Mouse (Mus musculus): ENCODE data around the gene Mylk. TPM values are rescaled to one million over a fixed set of nuclear protein-coding genes. Genes with fewer than 3 reads are reported as not detected.
"Not testable (repeated sequence)": the region's sequence is repeated elsewhere in the genome, so short reads cannot be mapped to it uniquely, and the experiment has no call there.

The Mylk gene
- polyA plus RNA-seq, 1 experiment from 2014 or later, result 562 TPM

- Histone ChIP-seq H3K9ac (ENCODE audit: low read depth, low read length) (no peak overlapping the region), H3K27me3 (replicated peaks; ENCODE audit: control insufficient read depth, insufficient read depth, low read length) (no peaks in the 10 kb centered on the region), H3K4me1 (replicated peaks; ENCODE audit: control insufficient read depth, insufficient read depth, low read length) (no peaks in the 10 kb centered on the region), H3K9me3 (ENCODE audit: control insufficient read depth) (no peaks in the 10 kb centered on the region), H3K36me3 (ENCODE audit: control insufficient read depth, insufficient read depth) (peaks cover 10% of the 10 kb centered on the region), H3K4me2 (replicated peaks; ENCODE audit: low read depth) (no peak overlapping the region), H3K4me3 (ENCODE audit: low read depth, low read length) (no peak overlapping the region), H3K27ac (ENCODE audit: low read depth, low read length) (no peak overlapping the region)
- no peak for ATAC-seq
- 83% methylated on average over 3 of the region's 3 CpGs for WGBS
- peak; percentile 72 for TF ChIP-seq CTCF (IDR thresholded peaks at IDR 0.05; ENCODE audit: low read depth)
Observed at GRCm38 (mm10) chr16:34711481-34711880, 33.5 kb upstream of the Mylk start.

GRCm38 (mm10) chr16:34725156-34725555 is 19.9 kb upstream of the Mylk start:
- no peaks in the 10 kb centered on the region for H3K27me3 ChIP-seq (replicated peaks; ENCODE audit: control insufficient read depth, insufficient read depth, low read length)
- H3K9me3 ChIP-seq (ENCODE audit: control insufficient read depth), result no peaks in the 10 kb centered on the region
- TF ChIP-seq CTCF (IDR thresholded peaks at IDR 0.05; ENCODE audit: low read depth), result no peak
- H3K27ac ChIP-seq (ENCODE audit: low read depth, low read length), result no peak overlapping the region
- H3K36me3 ChIP-seq (ENCODE audit: control insufficient read depth, insufficient read depth), result peaks cover 12% of the 10 kb centered on the region; the same call in 1 of the 2 replicates
- H3K4me2 ChIP-seq (replicated peaks; ENCODE audit: low read depth), result no peak overlapping the region
- no peak overlapping the region for H3K9ac ChIP-seq (ENCODE audit: low read depth, low read length)
- H3K4me1 ChIP-seq (replicated peaks; ENCODE audit: control insufficient read depth, insufficient read depth, low read length), result no peaks in the 10 kb centered on the region
- ATAC-seq, result no peak
- no peak overlapping the region for H3K4me3 ChIP-seq (ENCODE audit: low read depth, low read length)
- WGBS, result 88% methylated on average over 3 of the region's 3 CpGs

GRCm38 (mm10) chr16:34728610-34729009 is 16.4 kb upstream of the Mylk start:
- ATAC-seq; H3K9ac ChIP-seq (ENCODE audit: low read depth, low read length); H3K9me3 ChIP-seq (ENCODE audit: control insufficient read depth); H3K36me3 ChIP-seq (ENCODE audit: control insufficient read depth, insufficient read depth); H3K4me2 ChIP-seq (replicated peaks; ENCODE audit: low read depth); H3K27ac ChIP-seq (ENCODE audit: low read depth, low read length); H3K27me3 ChIP-seq (replicated peaks; ENCODE audit: control insufficient read depth, insufficient read depth, low read length); H3K4me1 ChIP-seq (replicated peaks; ENCODE audit: control insufficient read depth, insufficient read depth, low read length); H3K4me3 ChIP-seq (ENCODE audit: low read depth, low read length): not testable (repeated sequence)

- Histone ChIP-seq H3K9me3 (ENCODE audit: control insufficient read depth) (no peaks in the 10 kb centered on the region), H3K36me3 (ENCODE audit: control insufficient read depth, insufficient read depth) (peaks cover 3% of the 10 kb centered on the region; the same call in 1 of the 2 replicates), H3K27ac (ENCODE audit: low read depth, low read length) (no peak overlapping the region), H3K4me2 (replicated peaks; ENCODE audit: low read depth) (no peak overlapping the region), H3K4me1 (replicated peaks; ENCODE audit: control insufficient read depth, insufficient read depth, low read length) (no peaks in the 10 kb centered on the region), H3K4me3 (ENCODE audit: low read depth, low read length) (no peak overlapping the region), H3K9ac (ENCODE audit: low read depth, low read length) (no peak overlapping the region), H3K27me3 (replicated peaks; ENCODE audit: control insufficient read depth, insufficient read depth, low read length) (no peaks in the 10 kb centered on the region)
- no peak for ATAC-seq
- TF ChIP-seq CTCF (IDR thresholded peaks at IDR 0.05; ENCODE audit: low read depth), result no peak
- WGBS, result 97% methylated on average over 1 of the region's 1 CpGs
Observed at GRCm38 (mm10) chr16:34729371-34729770, 15.6 kb upstream of the Mylk start.

GRCm38 (mm10) chr16:34738656-34739233 is 6.3 kb upstream of the Mylk start:
- WGBS, result 85% methylated on average over 4 of the region's 4 CpGs

GRCm38 (mm10) chr16:34742930-34743329 is 2.1 kb upstream of the Mylk start:
- no peaks in the 10 kb centered on the region; the same call in 1 of the 2 replicates for H3K4me1 ChIP-seq (replicated peaks; ENCODE audit: control insufficient read depth, insufficient read depth, low read length)
- no peak overlapping the region for H3K4me3 ChIP-seq (ENCODE audit: low read depth, low read length)
- peak; percentile 31 for TF ChIP-seq CTCF (IDR thresholded peaks at IDR 0.05; ENCODE audit: low read depth)
- H3K27ac ChIP-seq (ENCODE audit: low read depth, low read length), result no peak overlapping the region
- no peaks in the 10 kb centered on the region for H3K9me3 ChIP-seq (ENCODE audit: control insufficient read depth)
- no peak overlapping the region for H3K4me2 ChIP-seq (replicated peaks; ENCODE audit: low read depth)
- no peaks in the 10 kb centered on the region for H3K36me3 ChIP-seq (ENCODE audit: control insufficient read depth, insufficient read depth)
- H3K9ac ChIP-seq (ENCODE audit: low read depth, low read length), result no peak overlapping the region
- no peak for ATAC-seq
- no peaks in the 10 kb centered on the region for H3K27me3 ChIP-seq (replicated peaks; ENCODE audit: control insufficient read depth, insufficient read depth, low read length)
- WGBS, result 51% methylated on average over 2 of the region's 2 CpGs

More at GRCm38 (mm10) chr16:34738656-34739233, 6.3 kb upstream of the Mylk start:
- Histone ChIP-seq H3K27me3 (replicated peaks; ENCODE audit: control insufficient read depth, insufficient read depth, low read length) (no peaks in the 10 kb centered on the region), H3K9me3 (ENCODE audit: control insufficient read depth) (no peaks in the 10 kb centered on the region), H3K4me2 (replicated peaks; ENCODE audit: low read depth) (no peak overlapping the region), H3K4me3 (ENCODE audit: low read depth, low read length) (no peak overlapping the region), H3K27ac (ENCODE audit: low read depth, low read length) (no peak overlapping the region), H3K36me3 (ENCODE audit: control insufficient read depth, insufficient read depth) (no peaks in the 10 kb centered on the region), H3K9ac (ENCODE audit: low read depth, low read length) (no peak overlapping the region), H3K4me1 (replicated peaks; ENCODE audit: control insufficient read depth, insufficient read depth, low read length) (no peaks in the 10 kb centered on the region)
- no peak for TF ChIP-seq CTCF (IDR thresholded peaks at IDR 0.05; ENCODE audit: low read depth)
- ATAC-seq, result no peak

Measured in intestine, postnatal 0 days (tissue).